In the genomic region with DNA sequence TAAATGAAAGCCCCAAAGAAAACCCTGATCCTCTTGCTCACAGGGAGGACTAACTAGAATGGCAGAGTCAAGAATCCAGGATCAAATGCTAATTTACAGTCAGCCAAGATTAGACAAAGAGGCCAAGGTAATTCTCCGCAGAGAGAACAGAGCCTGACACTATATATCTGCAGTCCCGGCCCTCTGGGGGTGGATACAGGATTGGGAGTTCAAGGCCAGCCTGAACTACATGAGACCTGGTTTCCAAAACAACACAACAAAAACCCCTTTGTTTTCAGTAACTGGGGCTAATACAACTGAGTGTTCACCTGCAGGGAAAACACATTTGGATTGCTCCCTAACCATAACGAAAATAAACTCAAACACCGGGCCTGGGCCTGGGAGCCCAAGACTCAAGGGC, we compare ENCODE assay signal across 9 mouse cellular contexts. TPM values are rescaled to one million over a fixed set of nuclear protein-coding genes. Genes with fewer than 3 reads are reported as not detected.
DNase-seq lines count a peak whose midpoint lies in the region; ATAC-seq and TF ChIP-seq lines count a peak whose summit lies in the region.
"Had no signal": no experiment of that assay in that cellular context is flagged by ENCODE, and none has a peak within 500 bp of the region (broad histone marks: within the 10 kb centered on the region; RNA-seq: fewer than 3 reads in every experiment).

No protein-coding gene starts in this region.

- H3K27me3 ChIP-seq in embryonic facial prominence, embryonic 15.5 days, result peaks cover 6% of the 10 kb centered on the region; the same call in 1 of the 2 replicates
- H3K27me3 ChIP-seq in midbrain, embryonic 15.5 days (replicated peaks), result no peaks in the 10 kb centered on the region; the same call in 1 of the 2 replicates

- WGBS in embryonic facial prominence, embryonic 15.5 days, result 67% methylated on average over 4 of the region's 4 CpGs
- WGBS in midbrain, embryonic 15.5 days, result 81% methylated on average over 4 of the region's 4 CpGs

- peak overlapping the region; percentile 94 for H3K27ac ChIP-seq in layer of hippocampus, adult 2 months
- H3K27ac ChIP-seq in embryonic facial prominence, embryonic 15.5 days (replicated peaks), result peak overlapping the region; percentile 93
- 0 out of 2 replicates have a peak overlapping the region, but pooled peaks have one; percentile 30 for H3K27ac ChIP-seq in midbrain, embryonic 15.5 days

- H3K4me1 ChIP-seq in embryonic facial prominence, embryonic 15.5 days, result peaks cover 67% of the 10 kb centered on the region
- H3K4me1 ChIP-seq in midbrain, embryonic 15.5 days, result peaks cover 12% of the 10 kb centered on the region

- peaks cover 6% of the 10 kb centered on the region; the same call in 1 of the 2 replicates for H3K36me3 ChIP-seq in embryonic facial prominence, embryonic 15.5 days
- H3K36me3 ChIP-seq in midbrain, embryonic 15.5 days (replicated peaks), result peaks cover 26% of the 10 kb centered on the region

- peak; percentile 5 for DNase-seq in embryo, embryonic 10.5 days (ENCODE audit: low spot score)
- DNase-seq in embryo, embryonic 9.5 days (ENCODE audit: extremely low spot score), result no peak
- DNase-seq in layer of hippocampus, adult 2 months (ENCODE audit: low spot score in 2 of 2), result no peak
- no peak for DNase-seq in layer of hippocampus, adult 9-11 months
- DNase-seq in cerebellum, postnatal 10 days, result no peak
- DNase-seq: left cerebral cortex, postnatal 4 days had no signal

- no peak overlapping the region for H3K9ac ChIP-seq in embryonic facial prominence, embryonic 15.5 days
- no peak overlapping the region for H3K9ac ChIP-seq in midbrain, embryonic 15.5 days

- TF ChIP-seq CTCF in layer of hippocampus, adult 2 months (conservative IDR thresholded peaks at IDR 0.05), result no peak

- no peak overlapping the region for H3K4me2 ChIP-seq in embryonic facial prominence, embryonic 15.5 days (replicated peaks)
- no peak overlapping the region for H3K4me2 ChIP-seq in midbrain, embryonic 15.5 days

- no peak for ATAC-seq in embryonic facial prominence, embryonic 15.5 days (ENCODE audit: insufficient number of reproducible peaks, low FRiP score, low TSS enrichment, low read depth)
- ATAC-seq in midbrain, embryonic 15.5 days (replicated peaks), result no peak
- no peak for ATAC-seq in monocyte, adult 5-6 weeks (replicated peaks; ENCODE audit: insufficient number of reproducible peaks, low FRiP score, low TSS enrichment, poor library complexity, severe bottlenecking)

- no peaks in the 10 kb centered on the region for H3K9me3 ChIP-seq in embryonic facial prominence, embryonic 15.5 days (replicated peaks)
- no peaks in the 10 kb centered on the region for H3K9me3 ChIP-seq in midbrain, embryonic 15.5 days

- H3K4me3 ChIP-seq in layer of hippocampus, adult 2 months, result no peak overlapping the region
- no peak overlapping the region for H3K4me3 ChIP-seq in embryonic facial prominence, embryonic 15.5 days (replicated peaks)
- no peak overlapping the region for H3K4me3 ChIP-seq in midbrain, embryonic 15.5 days

RNA-seq across cellular contexts. Expression of a gene that starts 5.3 kb away (rescaled TPM):
- 1 to 10 TPM; 8.7 to 9.6 TPM for total RNA-seq in layer of hippocampus, adult 2 months (2021)
- polyA plus RNA-seq in embryonic facial prominence, embryonic 15.5 days (2015; fragmentation: Nextera tagmentation; extraction: Ambion mirVana), result 15.1 and 16.6 TPM in 2 replicates
- 13.7 and 15.5 TPM in 2 replicates for polyA plus RNA-seq in midbrain, embryonic 15.5 days (2015; fragmentation: Nextera tagmentation; extraction: Ambion mirVana)
- total RNA-seq in monocyte, adult 5-6 weeks (2017), result 5.6 to 14.8 TPM (median 9.9 TPM) in 3 replicates

RNA-seq across cellular contexts. Expression of a gene that starts 13.7 kb away (rescaled TPM):
- total RNA-seq in layer of hippocampus, adult 2 months (2021), result under 1 TPM; 0.71 to 0.92 TPM
- polyA plus RNA-seq in embryonic facial prominence, embryonic 15.5 days (2015; fragmentation: Nextera tagmentation; extraction: Ambion mirVana), result 0.24 and 0.25 TPM in 2 replicates
- polyA plus RNA-seq in midbrain, embryonic 15.5 days (2015; fragmentation: Nextera tagmentation; extraction: Ambion mirVana), result 0.37 and 0.63 TPM in 2 replicates
- 0.68 TPM in 1 of 3 replicates, not detected in the others for total RNA-seq in monocyte, adult 5-6 weeks (2017)

RNA-seq across cellular contexts. Expression of a gene that starts 17.9 kb away (rescaled TPM):
- total RNA-seq in layer of hippocampus, adult 2 months (2021), result 10 to 100 TPM; 24.9 to 25.8 TPM
- 43.2 and 44.9 TPM in 2 replicates for polyA plus RNA-seq in embryonic facial prominence, embryonic 15.5 days (2015; fragmentation: Nextera tagmentation; extraction: Ambion mirVana)
- polyA plus RNA-seq in midbrain, embryonic 15.5 days (2015; fragmentation: Nextera tagmentation; extraction: Ambion mirVana), result 43.3 and 47.1 TPM in 2 replicates
- 11.4 to 16.6 TPM (median 16.1 TPM) in 3 replicates for total RNA-seq in monocyte, adult 5-6 weeks (2017)

RNA-seq across cellular contexts. Expression of a gene that starts 22.6 kb away (rescaled TPM):
- 10 to 100 TPM; 40.0 to 41.1 TPM for total RNA-seq in layer of hippocampus, adult 2 months (2021)
- 50.3 and 52.0 TPM in 2 replicates for polyA plus RNA-seq in embryonic facial prominence, embryonic 15.5 days (2015; fragmentation: Nextera tagmentation; extraction: Ambion mirVana)
- 103 and 107 TPM in 2 replicates for polyA plus RNA-seq in midbrain, embryonic 15.5 days (2015; fragmentation: Nextera tagmentation; extraction: Ambion mirVana)
- 61.7 to 74.7 TPM (median 71.4 TPM) in 3 replicates for total RNA-seq in monocyte, adult 5-6 weeks (2017)

RNA-seq across cellular contexts. Expression of a gene that starts 30.8 kb away (rescaled TPM):
- 1 to 10 TPM; 4.4 to 4.7 TPM for total RNA-seq in layer of hippocampus, adult 2 months (2021)
- polyA plus RNA-seq in embryonic facial prominence, embryonic 15.5 days (2015; fragmentation: Nextera tagmentation; extraction: Ambion mirVana), result 32.0 and 33.6 TPM in 2 replicates
- 18.3 and 20.3 TPM in 2 replicates for polyA plus RNA-seq in midbrain, embryonic 15.5 days (2015; fragmentation: Nextera tagmentation; extraction: Ambion mirVana)
- 5.0 to 6.2 TPM in 2 of 3 replicates, not detected in the other for total RNA-seq in monocyte, adult 5-6 weeks (2017)

Comparison
In these comparisons a context has a peak if more than half of its experiments do, and no peak if none do; other contexts are left out.
1. H3K27ac ChIP-seq: peak in every context shown above with its lines; median percentile 94 in layer of hippocampus, adult 2 months; 93 in embryonic facial prominence, embryonic 15.5 days; 30 in midbrain, embryonic 15.5 days.